Mouse (Mus musculus): ENCODE measurements around the gene Phgr1. TPM values are rescaled to one million over a fixed set of nuclear protein-coding genes. Genes with fewer than 3 reads are reported as not detected.

The Phgr1 gene
- polyA plus RNA-seq, 1 experiment from 2014 or later: not detected

DNA sequence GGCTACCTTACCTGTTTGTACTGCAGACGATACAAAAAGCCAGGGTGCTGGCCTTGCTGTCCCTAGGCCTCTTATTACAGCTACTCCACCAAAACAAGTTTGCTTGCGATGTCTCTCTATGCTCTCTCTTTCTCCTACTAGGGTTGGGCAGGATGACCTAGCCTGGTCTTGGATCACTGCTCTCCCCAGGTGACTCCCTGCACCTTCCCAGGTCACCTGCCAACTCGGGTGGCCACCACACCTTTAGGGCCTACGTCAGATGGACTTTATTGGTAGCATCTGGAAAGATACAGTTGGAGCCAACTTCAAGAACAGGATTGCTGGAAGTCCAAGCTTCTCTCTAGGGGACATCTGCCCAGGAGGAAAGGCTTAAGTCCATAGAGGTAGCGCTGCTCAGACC lies 7.7 kb upstream of the Phgr1 start:
- H3K4me3 ChIP-seq (ENCODE audit: low read length): no peak overlapping the region
- no peak overlapping the region for H3K4me2 ChIP-seq (replicated peaks; ENCODE audit: low read depth, low read length)
- peaks cover 22% of the 10 kb centered on the region for H3K4me1 ChIP-seq (ENCODE audit: control insufficient read depth, insufficient read depth, low read length)
- no peak overlapping the region for H3K27ac ChIP-seq (ENCODE audit: low read depth, low read length)
- no peak overlapping the region for H3K9ac ChIP-seq (ENCODE audit: low read depth, low read length)
- no peaks in the 10 kb centered on the region; the same call in 1 of the 2 replicates for H3K9me3 ChIP-seq (ENCODE audit: control insufficient read depth, low read length)
- no peaks in the 10 kb centered on the region for H3K27me3 ChIP-seq (ENCODE audit: control insufficient read depth, insufficient read depth, low read length)
- 85% methylated on average over 5 of the region's 5 CpGs for WGBS
- no peaks in the 10 kb centered on the region for H3K36me3 ChIP-seq (ENCODE audit: control insufficient read depth, insufficient read depth, low read length)
- ATAC-seq (ENCODE audit: low FRiP score, low TSS enrichment): no peak

DNA sequence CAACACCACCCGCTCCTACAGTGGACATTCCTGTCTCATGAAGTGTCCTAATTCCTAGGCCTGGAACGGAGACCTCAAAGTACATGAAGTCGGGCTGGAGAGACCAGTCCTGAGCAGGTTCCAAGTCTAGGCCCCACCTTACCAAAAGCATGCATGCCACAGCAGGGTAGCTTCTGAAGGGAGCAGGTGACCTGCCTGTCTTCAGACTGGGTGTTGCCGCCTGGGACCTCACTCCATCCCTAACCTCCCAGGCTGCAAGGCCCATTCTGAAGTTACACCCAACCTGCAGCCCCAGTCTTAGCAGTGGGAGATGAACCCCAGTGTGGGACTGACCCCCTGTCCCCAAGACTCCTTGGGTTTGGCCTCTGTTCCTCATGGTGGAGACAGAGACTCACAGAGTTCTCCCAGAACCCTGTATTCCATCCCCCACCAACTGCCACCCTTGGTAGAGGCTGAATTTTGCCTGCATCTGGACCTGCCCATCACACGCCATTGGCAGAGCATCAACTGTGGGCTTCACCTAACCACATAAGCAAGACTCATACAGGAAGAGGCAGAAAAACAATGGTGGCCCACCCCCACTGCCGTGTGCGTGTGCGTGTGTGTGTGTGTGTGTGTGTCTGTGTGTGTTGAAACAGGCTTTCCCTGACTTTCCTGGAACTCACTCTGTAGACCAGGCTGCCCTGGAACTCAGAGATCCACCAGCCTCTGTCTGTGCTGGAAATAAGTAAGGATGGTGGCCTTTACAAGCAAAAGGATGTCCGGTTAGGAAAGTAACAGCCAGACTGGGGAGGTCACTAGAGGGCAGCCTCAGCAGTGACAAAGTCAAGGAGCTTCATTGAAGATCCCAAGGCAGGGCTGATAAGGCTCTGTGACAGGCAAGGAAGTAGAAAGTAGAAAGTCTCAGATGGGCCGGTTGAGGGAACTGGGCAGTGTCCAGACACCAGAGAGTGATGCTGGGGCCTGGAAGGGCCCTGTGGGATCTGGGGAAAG lies 6.2 kb upstream of the Phgr1 start:
- Histone ChIP-seq H3K36me3 (ENCODE audit: control insufficient read depth, insufficient read depth, low read length) (no peaks in the 10 kb centered on the region), H3K9me3 (ENCODE audit: control insufficient read depth, low read length) (no peaks in the 10 kb centered on the region; the same call in 1 of the 2 replicates), H3K27me3 (ENCODE audit: control insufficient read depth, insufficient read depth, low read length) (no peaks in the 10 kb centered on the region), H3K4me1 (ENCODE audit: control insufficient read depth, insufficient read depth, low read length) (peaks cover 20% of the 10 kb centered on the region), H3K4me2 (replicated peaks; ENCODE audit: low read depth, low read length) (no peak overlapping the region), H3K27ac (ENCODE audit: low read depth, low read length) (no peak overlapping the region), H3K9ac (ENCODE audit: low read depth, low read length) (no peak overlapping the region), H3K4me3 (ENCODE audit: low read length) (no peak overlapping the region)
- no peak for ATAC-seq (ENCODE audit: low FRiP score, low TSS enrichment)
- 76% methylated on average over 10 of the region's 10 CpGs for WGBS

DNA sequence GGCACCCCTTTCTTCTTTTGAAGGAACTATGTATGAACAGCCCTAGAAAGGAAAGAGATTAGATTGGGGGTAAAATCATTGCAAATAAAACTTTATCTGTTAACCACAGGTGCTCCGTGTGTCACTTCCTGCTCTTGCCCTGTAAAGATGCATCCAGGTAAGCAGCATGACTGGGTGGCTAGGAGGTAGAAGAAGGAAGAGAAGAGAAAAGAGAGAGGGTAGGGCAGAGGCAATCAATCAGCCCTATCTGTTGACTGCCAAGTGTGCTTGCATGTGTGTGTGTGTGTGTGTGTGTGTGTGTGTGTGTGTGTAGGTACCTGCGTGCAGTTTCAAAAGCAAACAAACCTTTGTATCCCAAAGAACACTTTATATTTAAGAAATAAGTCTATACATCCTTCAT lies 2.0 kb downstream of the Phgr1 start:
- no peak for ATAC-seq (ENCODE audit: low FRiP score, low TSS enrichment)
- Histone ChIP-seq H3K36me3 (ENCODE audit: control insufficient read depth, insufficient read depth, low read length) (no peaks in the 10 kb centered on the region), H3K9ac (ENCODE audit: low read depth, low read length) (no peak overlapping the region), H3K4me1 (ENCODE audit: control insufficient read depth, insufficient read depth, low read length) (peaks cover 6% of the 10 kb centered on the region; the same call in 1 of the 2 replicates), H3K27ac (ENCODE audit: low read depth, low read length) (no peak overlapping the region), H3K4me3 (ENCODE audit: low read length) (no peak overlapping the region), H3K4me2 (replicated peaks; ENCODE audit: low read depth, low read length) (no peak overlapping the region), H3K27me3 (ENCODE audit: control insufficient read depth, insufficient read depth, low read length) (no peaks in the 10 kb centered on the region), H3K9me3 (ENCODE audit: control insufficient read depth, low read length) (no peaks in the 10 kb centered on the region; the same call in 1 of the 2 replicates)
- WGBS: 87% methylated on average over 2 of the region's 2 CpGs

DNA sequence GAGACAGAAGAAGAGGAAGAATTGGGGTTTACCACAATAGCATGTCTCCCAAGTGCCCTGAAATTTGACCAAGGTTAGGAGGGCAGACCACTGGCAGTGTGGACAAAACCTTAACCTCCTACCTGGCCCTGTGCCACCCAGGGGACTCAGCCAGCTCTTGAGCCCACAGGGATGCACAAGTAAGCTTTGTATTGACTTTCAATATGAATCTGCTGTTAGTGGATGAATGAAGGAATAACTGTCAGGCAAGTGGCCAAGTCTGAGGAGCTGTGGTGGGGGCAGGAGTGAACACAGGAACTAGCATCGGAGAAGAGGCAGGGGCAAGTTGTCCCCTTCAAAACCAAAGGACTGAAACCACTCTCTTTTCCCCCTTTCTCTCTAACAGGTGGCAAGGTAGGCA lies 2.8 kb downstream of the Phgr1 start:
- Histone ChIP-seq H3K9ac (ENCODE audit: low read depth, low read length) (no peak overlapping the region), H3K27me3 (ENCODE audit: control insufficient read depth, insufficient read depth, low read length) (0 out of 2 replicates have a peak, but pooled peaks cover 4% of the 10 kb centered on the region), H3K36me3 (ENCODE audit: control insufficient read depth, insufficient read depth, low read length) (no peaks in the 10 kb centered on the region), H3K4me2 (replicated peaks; ENCODE audit: low read depth, low read length) (no peak overlapping the region), H3K4me1 (ENCODE audit: control insufficient read depth, insufficient read depth, low read length) (peaks cover 6% of the 10 kb centered on the region; the same call in 1 of the 2 replicates), H3K4me3 (ENCODE audit: low read length) (no peak overlapping the region), H3K27ac (ENCODE audit: low read depth, low read length) (no peak overlapping the region), H3K9me3 (ENCODE audit: control insufficient read depth, low read length) (no peaks in the 10 kb centered on the region)
- ATAC-seq (ENCODE audit: low FRiP score, low TSS enrichment): no peak
- WGBS: 67% methylated on average over 1 of the region's 1 CpGs

DNA sequence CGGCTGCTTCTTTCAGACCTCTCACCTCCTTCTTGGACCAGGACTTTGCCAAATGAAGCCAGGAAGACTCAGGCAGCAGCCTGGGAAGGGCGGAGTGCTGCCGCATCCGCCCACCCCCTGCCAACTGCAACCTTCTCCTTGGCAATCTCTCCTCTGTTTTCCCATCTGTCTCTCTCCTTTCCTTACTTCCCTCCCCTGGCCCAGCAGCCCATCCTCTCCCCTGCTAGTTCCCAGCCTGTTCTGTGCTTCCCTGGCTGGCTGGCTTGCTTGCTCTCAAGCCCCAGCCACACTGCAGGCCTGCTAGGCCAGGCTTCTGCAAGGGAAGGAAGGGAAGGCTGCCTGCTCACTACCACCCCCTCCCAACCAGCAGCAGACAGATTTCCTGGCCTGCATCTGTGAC lies 3.3 kb downstream of the Phgr1 start:
- 56% methylated on average over 3 of the region's 4 CpGs for WGBS
- 0 out of 2 replicates have a peak, but pooled peaks cover 4% of the 10 kb centered on the region for H3K27me3 ChIP-seq (ENCODE audit: control insufficient read depth, insufficient read depth, low read length)
- no peak overlapping the region for H3K27ac ChIP-seq (ENCODE audit: low read depth, low read length)

DNA sequence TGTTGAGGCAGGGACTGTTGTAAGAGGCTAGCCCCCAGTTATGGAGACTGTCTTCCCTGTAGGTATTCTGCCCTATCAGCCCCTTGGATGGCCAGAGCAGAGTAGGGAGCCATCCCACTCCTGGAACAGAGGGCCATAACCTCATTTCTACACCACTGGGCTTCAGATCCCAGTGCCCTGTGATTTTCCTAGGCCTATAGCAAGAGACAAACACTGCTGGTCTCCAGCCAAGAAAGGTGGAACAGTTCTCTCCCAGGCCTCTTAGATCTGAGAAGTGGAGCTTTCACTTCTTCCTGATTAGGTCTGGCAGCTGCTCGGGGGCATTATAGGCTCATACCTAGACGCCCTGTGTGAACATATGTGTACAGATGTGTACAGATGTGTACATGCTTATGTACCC lies 3.7 kb downstream of the Phgr1 start:
- 0 out of 2 replicates have a peak, but pooled peaks cover 4% of the 10 kb centered on the region for H3K27me3 ChIP-seq (ENCODE audit: control insufficient read depth, insufficient read depth, low read length)
- H3K27ac ChIP-seq (ENCODE audit: low read depth, low read length): no peak overlapping the region
- whole genome bisulfite sequencing: 69% methylated on average over 2 of the region's 2 CpGs
- no peak for ATAC-seq (ENCODE audit: low FRiP score, low TSS enrichment)
- no peak overlapping the region for H3K9ac ChIP-seq (ENCODE audit: low read depth, low read length)
- no peaks in the 10 kb centered on the region for H3K36me3 ChIP-seq (ENCODE audit: control insufficient read depth, insufficient read depth, low read length)
- peaks cover 6% of the 10 kb centered on the region; the same call in 1 of the 2 replicates for H3K4me1 ChIP-seq (ENCODE audit: control insufficient read depth, insufficient read depth, low read length)
- H3K4me2 ChIP-seq (replicated peaks; ENCODE audit: low read depth, low read length): no peak overlapping the region
- H3K4me3 ChIP-seq (ENCODE audit: low read length): no peak overlapping the region
- H3K9me3 ChIP-seq (ENCODE audit: control insufficient read depth, low read length): no peaks in the 10 kb centered on the region

More for the DNA sequence above, 3.3 kb downstream of the Phgr1 start:
- Histone ChIP-seq H3K36me3 (ENCODE audit: control insufficient read depth, insufficient read depth, low read length) (no peaks in the 10 kb centered on the region), H3K9me3 (ENCODE audit: control insufficient read depth, low read length) (no peaks in the 10 kb centered on the region), H3K4me3 (ENCODE audit: low read length) (no peak overlapping the region), H3K9ac (ENCODE audit: low read depth, low read length) (no peak overlapping the region), H3K4me1 (ENCODE audit: control insufficient read depth, insufficient read depth, low read length) (peaks cover 6% of the 10 kb centered on the region; the same call in 1 of the 2 replicates), H3K4me2 (replicated peaks; ENCODE audit: low read depth, low read length) (no peak overlapping the region)
- ATAC-seq (ENCODE audit: low FRiP score, low TSS enrichment): no peak

DNA sequence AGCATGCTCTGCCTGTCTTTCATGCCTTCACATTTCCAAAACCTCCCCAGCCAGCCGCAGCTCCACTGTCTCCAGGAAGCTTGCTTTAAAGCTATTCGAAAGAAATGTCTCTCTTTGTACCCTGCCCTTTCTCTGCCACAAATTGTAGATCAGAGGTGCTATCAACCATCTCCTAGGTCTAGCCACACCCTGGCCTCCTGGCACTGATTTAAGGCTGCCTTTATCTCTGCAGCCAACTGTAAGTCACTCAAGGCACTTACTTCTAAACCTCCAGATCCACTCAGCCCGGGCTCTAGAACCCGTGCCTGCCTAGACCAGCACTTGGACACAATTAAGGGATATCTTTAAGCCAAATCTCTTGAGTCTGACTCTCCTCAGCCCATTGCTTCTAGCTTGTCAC lies 5.8 kb downstream of the Phgr1 start:
- H3K4me2 ChIP-seq (replicated peaks; ENCODE audit: low read depth, low read length): no peak overlapping the region
- 74% methylated on average over 4 of the region's 4 CpGs for WGBS

DNA sequence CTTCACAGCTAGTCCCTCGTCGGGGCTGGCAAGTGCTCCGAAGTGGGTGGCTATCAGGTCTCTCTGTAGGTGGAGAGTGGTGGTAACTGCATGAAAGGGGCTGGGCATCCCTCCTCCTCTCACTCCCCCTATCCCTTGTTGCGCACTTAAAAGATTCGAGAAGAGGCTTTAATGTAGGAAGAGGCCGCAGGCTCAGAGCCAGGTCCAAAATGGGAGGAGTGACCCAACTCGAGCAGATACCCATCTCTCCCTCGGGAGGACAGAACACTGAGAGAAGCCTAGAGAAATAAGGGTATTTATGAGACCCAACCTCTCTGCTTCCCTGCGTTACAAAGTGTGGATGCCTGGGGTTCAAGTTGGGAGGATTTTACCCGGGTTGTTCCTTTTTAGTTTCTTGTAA lies 6.5 kb downstream of the Phgr1 start:
- 0 out of 2 replicates have a peak, but pooled peaks cover 4% of the 10 kb centered on the region for H3K27me3 ChIP-seq (ENCODE audit: control insufficient read depth, insufficient read depth, low read length)
- H3K4me2 ChIP-seq (replicated peaks; ENCODE audit: low read depth, low read length): peak overlapping the region; percentile 69
- peak overlapping the region; percentile 34 for H3K4me3 ChIP-seq (ENCODE audit: low read length)
- WGBS: 7% methylated on average over 10 of the region's 10 CpGs
- 0 out of 2 replicates have a peak, but pooled peaks have one; percentile 20 for ATAC-seq (ENCODE audit: low FRiP score, low TSS enrichment)
- no peaks in the 10 kb centered on the region for H3K36me3 ChIP-seq (ENCODE audit: control insufficient read depth, insufficient read depth, low read length)
- no peak overlapping the region for H3K27ac ChIP-seq (ENCODE audit: low read depth, low read length)
- no peaks in the 10 kb centered on the region for H3K9me3 ChIP-seq (ENCODE audit: control insufficient read depth, low read length)
- peaks cover 6% of the 10 kb centered on the region; the same call in 1 of the 2 replicates for H3K4me1 ChIP-seq (ENCODE audit: control insufficient read depth, insufficient read depth, low read length)
- 0 out of 2 replicates have a peak overlapping the region, but pooled peaks have one; percentile 7 for H3K9ac ChIP-seq (ENCODE audit: low read depth, low read length)

More for the DNA sequence above, 5.8 kb downstream of the Phgr1 start:
- H3K4me1 ChIP-seq (ENCODE audit: control insufficient read depth, insufficient read depth, low read length): peaks cover 6% of the 10 kb centered on the region; the same call in 1 of the 2 replicates
- no peaks in the 10 kb centered on the region for H3K36me3 ChIP-seq (ENCODE audit: control insufficient read depth, insufficient read depth, low read length)
- no peaks in the 10 kb centered on the region for H3K9me3 ChIP-seq (ENCODE audit: control insufficient read depth, low read length)
- H3K9ac ChIP-seq (ENCODE audit: low read depth, low read length): no peak overlapping the region
- ATAC-seq (ENCODE audit: low FRiP score, low TSS enrichment): no peak
- no peak overlapping the region for H3K27ac ChIP-seq (ENCODE audit: low read depth, low read length)
- H3K4me3 ChIP-seq (ENCODE audit: low read length): no peak overlapping the region
- H3K27me3 ChIP-seq (ENCODE audit: control insufficient read depth, insufficient read depth, low read length): 0 out of 2 replicates have a peak, but pooled peaks cover 4% of the 10 kb centered on the region
